Mouse (Mus musculus): ENCODE measurements around the gene Dusp1.

Gene Dusp1

GRCm38 (mm10) chr17:26584063-26584462 is 22.1 kb upstream of the Dusp1 start:
- DNase-seq (ENCODE audit: low spot score in 2 of 2) = no peak

- DNase-seq (ENCODE audit: low spot score in 2 of 2) = no peak
These were observed 21.7 kb upstream of the Dusp1 start for GRCm38 (mm10) chr17:26583606-26584005.

GRCm38 (mm10) chr17:26583056-26583455 is 21.1 kb upstream of the Dusp1 start:
- DNase-seq (ENCODE audit: low spot score in 2 of 2) = no peak

- no peak for DNase-seq (ENCODE audit: low spot score in 2 of 2)
These were observed 20.4 kb upstream of the Dusp1 start for GRCm38 (mm10) chr17:26582297-26582696.

- DNase-seq (ENCODE audit: low spot score in 2 of 2) = no peak
These were observed 19.0 kb upstream of the Dusp1 start for GRCm38 (mm10) chr17:26580873-26581401.

- DNase-seq (ENCODE audit: low spot score in 2 of 2) = no peak
These were observed 17.5 kb upstream of the Dusp1 start for GRCm38 (mm10) chr17:26579396-26579795.

- no peak for DNase-seq (ENCODE audit: low spot score in 2 of 2)
These were observed 16.8 kb upstream of the Dusp1 start for GRCm38 (mm10) chr17:26578771-26579170.

- DNase-seq (ENCODE audit: low spot score in 2 of 2) = no peak
These were observed 16.2 kb upstream of the Dusp1 start for GRCm38 (mm10) chr17:26578162-26578561.

- DNase-seq (ENCODE audit: low spot score in 2 of 2) = no peak
These were observed 15.4 kb upstream of the Dusp1 start for GRCm38 (mm10) chr17:26577309-26577708.

- DNase-seq (ENCODE audit: low spot score in 2 of 2) = no peak
These were observed 14.9 kb upstream of the Dusp1 start for GRCm38 (mm10) chr17:26576833-26577232.

GRCm38 (mm10) chr17:26575786-26576690 is 14.1 kb upstream of the Dusp1 start:
- DNase-seq (ENCODE audit: low spot score in 2 of 2) = no peak

GRCm38 (mm10) chr17:26574701-26575100 is 12.8 kb upstream of the Dusp1 start:
- no peak for DNase-seq (ENCODE audit: low spot score in 2 of 2)

- no peak for DNase-seq (ENCODE audit: low spot score in 2 of 2)
These were observed 12.2 kb upstream of the Dusp1 start for GRCm38 (mm10) chr17:26574118-26574517.

- no peak for DNase-seq (ENCODE audit: low spot score in 2 of 2)
These were observed 10.3 kb upstream of the Dusp1 start for GRCm38 (mm10) chr17:26572265-26572664.

GRCm38 (mm10) chr17:26571377-26571776 is 9.4 kb upstream of the Dusp1 start:
- no peak for DNase-seq (ENCODE audit: low spot score in 2 of 2)

GRCm38 (mm10) chr17:26570651-26571118 is 8.8 kb upstream of the Dusp1 start:
- DNase-seq (ENCODE audit: low spot score in 2 of 2) = no peak

GRCm38 (mm10) chr17:26569594-26570350 is 7.8 kb upstream of the Dusp1 start:
- no peak for DNase-seq (ENCODE audit: low spot score in 2 of 2)

GRCm38 (mm10) chr17:26567818-26568173 is 5.9 kb upstream of the Dusp1 start:
- no peak for DNase-seq (ENCODE audit: low spot score in 2 of 2)

GRCm38 (mm10) chr17:26567142-26567817 is 5.4 kb upstream of the Dusp1 start:
- no peak for DNase-seq (ENCODE audit: low spot score in 2 of 2)

- DNase-seq (ENCODE audit: low spot score in 2 of 2) = no peak
These were observed 2.5 kb upstream of the Dusp1 start for GRCm38 (mm10) chr17:26564439-26564838.

GRCm38 (mm10) chr17:26563476-26563875 is 1.5 kb upstream of the Dusp1 start:
- no peak for DNase-seq (ENCODE audit: low spot score in 2 of 2)

GRCm38 (mm10) chr17:26562292-26562691 is 364 bp upstream of the Dusp1 start:
- DNase-seq (ENCODE audit: low spot score in 2 of 2) = no peak

Data from frontal cortex, postnatal 25 days (tissue).